Mouse (Mus musculus): ENCODE measurements around the gene Gna11.

- TF ChIP-seq CTCF (IDR thresholded peaks at IDR 0.05; ENCODE audit: insufficient read depth, low read length) (no peak), POLR2A (IDR thresholded peaks at IDR 0.05; ENCODE audit: borderline replicate concordance, extremely low read depth, low read depth, low read length) (no peak)
Observed at GRCm38 (mm10) chr10:81569507-81570237, 24.7 kb upstream of the Gna11 start.
